Mouse (Mus musculus): ENCODE measurements around the gene Pla2g4a.

DNA sequence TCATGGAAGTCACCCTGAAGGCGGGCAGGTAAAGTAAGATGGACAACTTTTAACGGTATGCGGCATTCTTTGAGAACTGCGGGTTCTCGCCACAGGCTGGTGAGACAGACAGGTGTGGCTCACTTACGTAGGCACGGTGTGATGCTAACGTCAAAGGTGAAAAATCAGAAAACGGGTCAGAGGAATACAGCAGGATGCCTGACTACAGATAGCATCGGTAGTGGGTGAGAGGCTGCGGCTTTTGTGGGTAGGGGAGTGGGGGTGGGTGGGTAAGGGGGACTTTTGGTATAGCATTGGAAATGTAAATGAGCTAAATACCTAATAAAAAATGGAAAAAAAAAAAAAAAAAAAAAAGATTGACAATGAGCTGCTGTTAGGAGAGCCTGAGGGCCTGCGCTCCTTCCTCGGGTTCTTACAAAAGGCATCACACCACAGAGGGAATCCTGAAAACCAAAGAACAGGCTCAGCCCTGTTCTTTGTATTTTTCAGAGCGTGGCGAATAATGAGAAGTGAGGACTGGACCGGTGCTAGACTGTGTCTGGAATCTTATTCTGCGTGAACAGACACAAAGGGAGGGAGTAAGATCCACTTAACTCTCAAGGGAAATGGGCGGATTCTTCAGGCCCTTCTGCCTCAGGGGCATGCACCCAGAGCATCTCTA is 49.0 kb upstream of the Pla2g4a start:
- TF ChIP-seq POLR2A (IDR thresholded peaks at IDR 0.05; ENCODE audit: borderline replicate concordance, extremely low read depth, low read depth, low read length): no peak
- no peak for TF ChIP-seq CTCF (IDR thresholded peaks at IDR 0.05; ENCODE audit: insufficient read depth, low read length)
